Mouse (Mus musculus): ENCODE results near the gene Ankrd12.

The Ankrd12 gene

GRCm38 (mm10) chr17:65961606-65962136 lies 115.2 kb downstream of the Ankrd12 start:
- 57% methylated on average over 2 of the region's 2 CpGs for WGBS

- 89% methylated on average over 3 of the region's 3 CpGs for WGBS
Observed at GRCm38 (mm10) chr17:65959011-65959410, 117.9 kb downstream of the Ankrd12 start.

GRCm38 (mm10) chr17:65958366-65958765 lies 118.5 kb downstream of the Ankrd12 start:
- WGBS = 53% methylated on average over 1 of the region's 1 CpGs

- WGBS = 52% methylated on average over 8 of the region's 8 CpGs
Observed at GRCm38 (mm10) chr17:65957782-65958325, 119.0 kb downstream of the Ankrd12 start.

GRCm38 (mm10) chr17:65956993-65957781 lies 119.7 kb downstream of the Ankrd12 start:
- WGBS = 61% methylated on average over 14 of the region's 14 CpGs

GRCm38 (mm10) chr17:65956140-65956539 lies 120.7 kb downstream of the Ankrd12 start:
- WGBS = 95% methylated on average over 3 of the region's 3 CpGs

GRCm38 (mm10) chr17:65953959-65954358 lies 122.9 kb downstream of the Ankrd12 start:
- 59% methylated on average over 4 of the region's 4 CpGs for WGBS

- 81% methylated on average over 5 of the region's 5 CpGs for WGBS
Observed at GRCm38 (mm10) chr17:65952083-65952482, 124.8 kb downstream of the Ankrd12 start.

GRCm38 (mm10) chr17:65950622-65951404 lies 126.1 kb downstream of the Ankrd12 start, which contains the start of gene Twsg1:
Twsg1 (minus strand) TSS chr17:65951226.
- WGBS = under 1% methylated on average over 87 of the region's 87 CpGs

GRCm38 (mm10) chr17:65950183-65950582 lies 126.7 kb downstream of the Ankrd12 start:
- 22% methylated on average over 7 of the region's 7 CpGs for WGBS

- WGBS = 73% methylated on average over 8 of the region's 8 CpGs
Observed at GRCm38 (mm10) chr17:65947307-65947706, 129.6 kb downstream of the Ankrd12 start.

GRCm38 (mm10) chr17:65945420-65945819 lies 131.5 kb downstream of the Ankrd12 start:
- 93% methylated on average over 2 of the region's 2 CpGs for WGBS

GRCm38 (mm10) chr17:65942394-65942793 lies 134.5 kb downstream of the Ankrd12 start:
- WGBS = 71% methylated on average over 4 of the region's 4 CpGs

GRCm38 (mm10) chr17:65941275-65941674 lies 135.6 kb downstream of the Ankrd12 start:
- WGBS = 90% methylated on average over 6 of the region's 6 CpGs

- whole genome bisulfite sequencing = 66% methylated on average over 12 of the region's 12 CpGs
Observed at GRCm38 (mm10) chr17:65940221-65940620, 136.7 kb downstream of the Ankrd12 start.

- WGBS = 44% methylated on average over 14 of the region's 14 CpGs
Observed at GRCm38 (mm10) chr17:65939461-65940192, 137.3 kb downstream of the Ankrd12 start.

- WGBS = 76% methylated on average over 9 of the region's 9 CpGs
Observed at GRCm38 (mm10) chr17:65937671-65938070, 139.2 kb downstream of the Ankrd12 start.

- 99% methylated on average over 2 of the region's 2 CpGs for WGBS
Observed at GRCm38 (mm10) chr17:65933741-65934140, 143.1 kb downstream of the Ankrd12 start.

GRCm38 (mm10) chr17:65931525-65931924 lies 145.4 kb downstream of the Ankrd12 start:
- 55% methylated on average over 6 of the region's 6 CpGs for WGBS

GRCm38 (mm10) chr17:65930960-65931359 lies 145.9 kb downstream of the Ankrd12 start:
- WGBS = 33% methylated on average over 6 of the region's 6 CpGs

- 84% methylated on average over 7 of the region's 7 CpGs for WGBS
Observed at GRCm38 (mm10) chr17:65930158-65930826, 146.6 kb downstream of the Ankrd12 start.
